Mouse (Mus musculus): ENCODE measurements around the gene Robo4. TPM values are rescaled to one million over a fixed set of nuclear protein-coding genes. Genes with fewer than 3 reads are reported as not detected.

Gene Robo4
- polyA plus RNA-seq, 1 experiment from 2014 or later, result 7.7 TPM

DNA sequence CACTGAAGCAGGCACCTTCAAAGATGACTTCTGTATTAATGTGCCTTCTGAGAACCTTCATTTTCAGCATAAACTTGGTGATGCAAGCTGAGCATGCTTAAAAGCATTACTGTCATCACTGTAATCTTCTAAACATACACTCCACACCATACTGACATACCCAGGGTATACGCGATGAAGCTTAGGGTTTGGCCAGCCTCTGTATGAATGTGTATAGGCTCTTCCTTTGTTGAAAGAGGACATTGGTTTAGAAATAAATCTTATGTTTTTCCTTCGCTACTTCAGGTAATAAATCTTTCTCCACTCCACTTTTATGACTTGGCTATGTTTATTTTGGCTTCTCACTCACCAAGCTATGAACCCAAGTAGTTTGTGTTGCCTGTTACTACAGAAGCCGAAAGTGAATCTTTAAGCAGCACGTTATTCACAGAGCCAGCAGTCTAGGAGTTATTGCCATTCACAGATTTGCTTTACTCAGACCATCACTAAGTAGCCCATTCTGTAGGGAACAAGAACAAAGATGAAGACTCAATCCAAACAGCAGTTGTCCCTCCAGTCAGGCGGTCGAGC is 30.4 kb upstream of the Robo4 start:
- H3K36me3 ChIP-seq, result no peaks in the 10 kb centered on the region

DNA sequence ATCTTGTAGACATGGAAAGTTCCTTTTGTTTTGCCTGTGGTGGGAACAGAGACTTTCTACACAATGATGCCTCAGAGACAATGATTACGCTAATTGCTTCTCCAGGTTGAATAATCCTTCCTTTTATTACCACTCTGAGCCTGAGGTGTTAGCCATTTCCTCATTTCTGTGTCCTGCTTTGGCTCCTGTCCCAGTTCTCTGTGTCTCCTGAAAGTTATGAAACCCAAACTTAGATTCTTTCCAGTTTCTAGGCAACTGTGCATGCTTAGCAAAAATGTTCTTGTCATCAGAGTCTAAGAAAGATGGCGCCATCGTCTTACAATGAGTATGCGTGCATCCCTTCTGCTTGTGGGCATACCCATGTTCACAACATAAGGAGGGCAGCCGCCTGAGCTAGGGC is 26.0 kb upstream of the Robo4 start:
- H3K4me3 ChIP-seq, result no peak overlapping the region
- no peak overlapping the region for H3K27ac ChIP-seq
- no peaks in the 10 kb centered on the region for H3K36me3 ChIP-seq
- WGBS, result 91% methylated on average over 5 of the region's 5 CpGs
- no peaks in the 10 kb centered on the region for H3K9me3 ChIP-seq
- DNase-seq (ENCODE audit: low spot score), result no peak
- no peaks in the 10 kb centered on the region for H3K4me1 ChIP-seq (replicated peaks)
- H3K27me3 ChIP-seq (ENCODE audit: insufficient read depth, poor library complexity, severe bottlenecking), result no peaks in the 10 kb centered on the region

More for the DNA sequence above, 30.4 kb upstream of the Robo4 start:
- 88% methylated on average over 7 of the region's 7 CpGs for WGBS
- H3K27me3 ChIP-seq (ENCODE audit: insufficient read depth, poor library complexity, severe bottlenecking), result no peaks in the 10 kb centered on the region
- no peaks in the 10 kb centered on the region for H3K4me1 ChIP-seq (replicated peaks)
- H3K9me3 ChIP-seq, result no peaks in the 10 kb centered on the region
- no peak overlapping the region for H3K4me3 ChIP-seq
- H3K27ac ChIP-seq, result no peak overlapping the region
- DNase-seq (ENCODE audit: low spot score), result no peak

DNA sequence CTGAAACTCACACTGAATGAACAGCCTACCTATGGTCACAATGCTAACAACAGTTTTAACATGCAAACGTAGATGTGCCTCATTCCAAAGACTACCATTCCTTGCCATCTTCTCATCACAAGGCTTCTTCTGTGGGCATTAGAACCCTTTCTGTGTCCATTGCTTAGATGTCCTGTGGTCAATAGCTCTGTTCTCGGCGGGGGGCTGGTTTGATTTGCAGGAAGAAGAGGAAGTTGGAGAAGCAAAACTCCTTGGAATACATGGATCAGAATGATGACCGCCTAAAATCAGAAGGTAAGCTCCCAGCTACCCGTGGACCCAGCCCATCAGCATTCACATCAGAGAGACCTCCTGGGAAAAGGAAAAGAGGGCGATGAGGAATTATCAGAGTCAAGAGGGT is 18.5 kb upstream of the Robo4 start:
- Histone ChIP-seq H3K36me3 (no peaks in the 10 kb centered on the region), H3K9me3 (no peaks in the 10 kb centered on the region), H3K4me3 (no peak overlapping the region), H3K27ac (no peak overlapping the region), H3K27me3 (ENCODE audit: insufficient read depth, poor library complexity, severe bottlenecking) (peaks cover 51% of the 10 kb centered on the region), H3K4me1 (replicated peaks) (peaks cover 10% of the 10 kb centered on the region)
- 91% methylated on average over 6 of the region's 6 CpGs for WGBS
- no peak for DNase-seq (ENCODE audit: low spot score)

DNA sequence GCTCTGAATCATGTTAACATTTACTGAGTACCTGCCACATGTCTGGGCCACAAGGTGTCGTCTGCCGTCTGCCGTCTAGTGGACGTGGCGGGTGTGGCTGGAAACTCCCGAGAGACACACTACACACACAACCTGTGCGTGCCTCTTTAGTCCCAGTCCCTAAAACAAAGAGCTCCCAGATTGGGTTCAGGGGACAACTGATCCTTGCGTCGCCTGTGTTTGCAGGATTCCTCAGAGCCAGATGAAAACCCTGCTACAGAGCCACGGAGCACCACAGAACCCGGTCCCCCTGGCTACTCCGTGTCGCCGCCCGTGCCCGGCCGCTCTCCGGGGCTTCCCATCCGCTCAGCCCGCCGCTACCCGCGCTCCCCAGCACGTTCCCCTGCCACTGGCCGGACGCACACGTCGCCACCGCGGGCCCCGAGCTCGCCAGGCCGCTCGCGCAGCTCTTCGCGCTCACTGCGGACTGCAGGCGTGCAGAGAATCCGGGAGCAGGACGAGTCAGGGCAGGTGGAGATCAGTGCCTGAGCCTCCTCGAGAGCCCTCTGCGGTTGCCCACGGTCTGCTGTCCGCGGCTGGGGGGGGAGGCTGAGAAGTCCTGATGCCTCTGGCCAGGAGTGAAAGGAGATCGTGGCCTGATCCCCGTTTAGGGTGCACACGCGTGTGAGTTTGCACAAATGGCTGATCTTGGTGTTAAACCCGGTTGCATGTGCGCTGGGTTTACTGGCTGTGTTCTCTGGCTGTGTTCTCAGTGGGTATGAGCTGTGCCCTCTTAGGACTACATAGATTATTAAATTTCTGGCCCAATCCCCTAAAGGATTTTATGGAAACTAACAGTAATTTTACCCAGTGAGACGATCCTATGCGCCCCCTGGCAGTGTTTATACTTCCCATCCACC is 17.2 kb upstream of the Robo4 start:
- DNase-seq (ENCODE audit: low spot score), result peak; percentile 67
- H3K36me3 ChIP-seq, result no peaks in the 10 kb centered on the region
- peak overlapping the region; percentile 51 for H3K4me3 ChIP-seq
- peak overlapping the region; percentile 79 for H3K27ac ChIP-seq
- no peaks in the 10 kb centered on the region for H3K9me3 ChIP-seq
- H3K27me3 ChIP-seq (ENCODE audit: insufficient read depth, poor library complexity, severe bottlenecking), result peaks cover 51% of the 10 kb centered on the region
- H3K4me1 ChIP-seq (replicated peaks), result peaks cover 10% of the 10 kb centered on the region
- WGBS, result 11% methylated on average over 54 of the region's 54 CpGs

DNA sequence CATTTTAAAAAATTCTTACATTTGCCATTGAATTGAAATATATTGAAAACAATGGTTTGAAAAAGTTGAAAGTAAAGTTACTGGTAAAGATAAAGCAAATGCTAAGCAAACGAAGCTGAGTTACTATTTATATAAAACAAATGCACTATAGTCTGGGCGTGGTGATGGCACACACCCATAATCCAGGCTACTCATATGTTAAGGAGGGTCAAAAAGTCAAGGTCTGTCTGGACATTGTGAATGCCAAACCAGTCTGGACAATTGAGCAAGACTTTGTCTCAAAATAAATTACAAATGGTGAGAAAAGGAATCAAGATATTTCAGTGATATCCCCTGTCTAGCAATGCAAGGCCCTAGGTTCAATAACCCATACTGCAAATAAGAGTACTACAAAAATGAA is 10.8 kb upstream of the Robo4 start:
- Histone ChIP-seq H3K4me3 (no peak overlapping the region), H3K36me3 (no peaks in the 10 kb centered on the region), H3K9me3 (no peaks in the 10 kb centered on the region), H3K27ac (no peak overlapping the region), H3K4me1 (replicated peaks) (0 out of 2 replicates have a peak, but pooled peaks cover 5% of the 10 kb centered on the region), H3K27me3 (ENCODE audit: insufficient read depth, poor library complexity, severe bottlenecking) (peaks cover 11% of the 10 kb centered on the region)
- 67% methylated on average over 2 of the region's 2 CpGs for WGBS
- DNase-seq (ENCODE audit: low spot score), result no peak

DNA sequence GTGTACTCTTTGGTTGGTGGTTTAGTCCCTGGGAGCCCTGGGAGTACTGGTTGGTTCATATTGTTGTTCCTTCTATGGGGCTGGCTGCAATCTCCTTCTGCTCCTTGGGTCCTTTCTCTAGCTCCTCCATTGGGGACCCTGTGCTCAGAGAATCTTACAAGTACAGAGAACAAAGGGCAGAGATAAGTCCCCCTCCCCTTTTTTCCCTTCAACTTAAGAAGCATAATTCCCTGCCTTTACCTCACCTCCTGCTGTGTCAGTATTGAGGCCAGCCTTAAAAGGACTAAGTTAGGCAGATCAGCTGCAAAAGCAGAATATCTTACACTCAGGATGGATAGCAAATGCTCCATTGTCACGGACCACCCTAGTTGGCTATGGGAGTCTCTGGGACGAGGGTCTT is 9.6 kb upstream of the Robo4 start:
- Histone ChIP-seq H3K36me3 (no peaks in the 10 kb centered on the region), H3K27me3 (ENCODE audit: insufficient read depth, poor library complexity, severe bottlenecking) (peaks cover 3% of the 10 kb centered on the region; the same call in 1 of the 2 replicates), H3K4me3 (no peak overlapping the region), H3K9me3 (no peaks in the 10 kb centered on the region), H3K4me1 (replicated peaks) (0 out of 2 replicates have a peak, but pooled peaks cover 5% of the 10 kb centered on the region), H3K27ac (no peak overlapping the region)
- DNase-seq (ENCODE audit: low spot score), result no peak
- 63% methylated on average over 2 of the region's 2 CpGs for WGBS

DNA sequence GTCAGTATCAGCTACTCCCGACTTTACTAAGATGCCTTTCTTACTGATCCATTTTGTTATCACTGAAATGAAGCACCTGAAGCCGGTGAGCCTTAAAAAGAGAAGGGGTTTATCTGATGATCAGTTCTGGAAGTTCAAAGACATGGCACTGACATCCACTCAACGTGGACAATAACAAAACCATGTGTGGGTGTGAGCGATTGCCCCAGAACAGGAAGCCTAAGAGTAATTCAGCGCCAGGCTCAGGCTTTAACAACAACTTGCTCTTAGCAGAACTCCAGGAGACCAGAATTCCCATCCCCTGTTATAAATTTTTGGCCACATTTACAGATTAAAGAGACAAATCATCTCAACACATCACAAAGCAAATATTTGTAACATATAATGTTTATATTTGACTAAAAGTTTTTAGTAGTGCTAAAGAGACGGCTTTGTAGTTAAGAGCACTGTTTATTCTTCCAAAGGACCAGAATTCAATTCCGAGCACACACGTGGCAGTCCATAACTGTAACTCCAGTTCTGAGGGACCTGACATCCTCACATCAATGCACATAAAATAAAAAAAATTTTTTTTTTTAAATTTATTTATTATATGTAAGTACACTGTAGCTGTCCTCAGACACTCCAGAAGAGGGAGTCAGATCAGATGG is 8.1 kb upstream of the Robo4 start:
- Histone ChIP-seq H3K27me3 (ENCODE audit: insufficient read depth, poor library complexity, severe bottlenecking) (no peaks in the 10 kb centered on the region), H3K4me3 (no peak overlapping the region), H3K36me3 (no peaks in the 10 kb centered on the region), H3K4me1 (replicated peaks) (0 out of 2 replicates have a peak, but pooled peaks cover 5% of the 10 kb centered on the region), H3K27ac (no peak overlapping the region), H3K9me3 (no peaks in the 10 kb centered on the region)
- WGBS, result 87% methylated on average over 8 of the region's 8 CpGs
- DNase-seq (ENCODE audit: low spot score), result no peak

DNA sequence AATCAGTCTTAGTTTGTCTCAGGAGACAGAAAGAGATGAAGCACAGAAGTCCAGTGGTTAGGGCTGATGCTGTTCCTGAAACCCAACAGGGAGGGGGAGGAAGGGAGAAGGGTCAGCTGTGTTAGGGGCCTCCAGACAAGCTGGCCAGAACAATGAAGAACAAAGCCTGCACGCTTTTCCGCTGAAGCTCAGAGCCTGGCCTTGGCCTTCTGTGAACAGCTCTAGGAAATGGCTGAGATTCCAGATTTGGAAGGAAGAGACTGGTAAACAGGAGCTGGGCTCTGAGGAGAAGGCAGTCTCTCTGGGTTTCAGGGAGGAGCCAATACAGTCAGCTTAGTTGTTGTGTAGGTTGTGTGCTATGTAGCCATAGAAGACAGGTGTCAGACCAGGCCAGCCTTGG is 1.1 kb upstream of the Robo4 start:
- Histone ChIP-seq H3K36me3 (no peaks in the 10 kb centered on the region), H3K9me3 (no peaks in the 10 kb centered on the region), H3K4me3 (no peak overlapping the region), H3K27me3 (ENCODE audit: insufficient read depth, poor library complexity, severe bottlenecking) (peaks cover 22% of the 10 kb centered on the region), H3K27ac (no peak overlapping the region), H3K4me1 (replicated peaks) (peaks cover 4% of the 10 kb centered on the region; the same call in 1 of the 2 replicates)
- no peak for DNase-seq (ENCODE audit: low spot score)
- WGBS, result 63% methylated on average over 2 of the region's 2 CpGs

DNA sequence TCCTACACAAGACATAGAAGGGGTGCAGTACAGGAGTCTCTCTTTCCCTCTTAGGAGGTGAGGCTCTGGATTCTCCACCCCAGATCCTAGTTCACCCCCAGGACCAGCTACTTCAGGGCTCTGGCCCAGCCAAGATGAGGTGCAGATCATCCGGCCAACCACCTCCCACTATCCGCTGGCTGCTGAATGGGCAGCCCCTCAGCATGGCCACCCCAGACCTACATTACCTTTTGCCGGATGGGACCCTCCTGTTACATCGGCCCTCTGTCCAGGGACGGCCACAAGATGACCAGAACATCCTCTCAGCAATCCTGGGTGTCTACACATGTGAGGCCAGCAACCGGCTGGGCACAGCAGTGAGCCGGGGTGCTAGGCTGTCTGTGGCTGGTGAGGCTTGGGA is 804 bp downstream of the Robo4 start:
- no peaks in the 10 kb centered on the region for H3K36me3 ChIP-seq
- peak overlapping the region; percentile 53; the same call in 1 of the 2 replicates for H3K27ac ChIP-seq
- 92% methylated on average over 7 of the region's 7 CpGs for WGBS
- no peaks in the 10 kb centered on the region for H3K9me3 ChIP-seq
- H3K27me3 ChIP-seq (ENCODE audit: insufficient read depth, poor library complexity, severe bottlenecking), result peaks cover 32% of the 10 kb centered on the region
- H3K4me1 ChIP-seq (replicated peaks), result peaks cover 4% of the 10 kb centered on the region; the same call in 1 of the 2 replicates
- no peak for DNase-seq (ENCODE audit: low spot score)
- H3K4me3 ChIP-seq, result 0 out of 2 replicates have a peak overlapping the region, but pooled peaks have one; percentile 5

DNA sequence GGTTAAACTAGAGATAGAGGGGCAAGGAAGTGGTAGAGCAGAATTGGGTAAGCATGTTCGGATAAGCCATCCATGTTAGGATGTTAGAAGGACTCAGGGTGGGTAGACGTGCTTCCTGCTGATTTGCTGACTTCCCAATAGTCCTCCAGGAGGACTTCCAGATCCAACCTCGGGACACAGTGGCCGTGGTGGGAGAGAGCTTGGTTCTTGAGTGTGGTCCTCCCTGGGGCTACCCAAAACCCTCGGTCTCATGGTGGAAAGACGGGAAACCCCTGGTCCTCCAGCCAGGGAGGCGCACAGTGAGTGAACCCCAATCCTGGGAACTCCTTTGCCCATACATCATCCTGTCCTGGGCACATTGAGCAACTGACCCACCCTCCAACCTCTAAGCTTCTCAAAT is 1.3 kb downstream of the Robo4 start:
- Histone ChIP-seq H3K4me3 (no peak overlapping the region), H3K36me3 (no peaks in the 10 kb centered on the region), H3K27ac (no peak overlapping the region), H3K9me3 (no peaks in the 10 kb centered on the region), H3K27me3 (ENCODE audit: insufficient read depth, poor library complexity, severe bottlenecking) (peaks cover 37% of the 10 kb centered on the region), H3K4me1 (replicated peaks) (peaks cover 8% of the 10 kb centered on the region)
- 87% methylated on average over 7 of the region's 7 CpGs for WGBS
- DNase-seq (ENCODE audit: low spot score), result no peak

DNA sequence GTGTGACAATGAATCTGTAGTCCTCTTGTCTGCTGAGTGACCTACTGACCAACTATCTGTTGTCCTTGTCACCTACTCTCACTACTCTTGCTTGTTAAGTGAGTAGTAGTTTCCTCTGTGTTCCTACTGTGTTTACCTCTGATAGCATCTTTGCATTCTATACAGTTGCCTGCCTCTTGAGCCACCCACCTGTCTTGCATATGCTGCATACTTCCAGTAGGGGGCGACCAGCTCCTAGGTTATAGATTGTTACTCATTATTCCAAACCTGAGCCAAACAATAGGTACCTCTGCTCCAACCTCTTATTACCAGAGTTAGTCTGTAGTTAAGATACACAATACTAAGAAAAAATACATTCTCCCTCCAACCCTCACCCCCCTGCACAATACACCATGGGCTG is 4.7 kb downstream of the Robo4 start:
- Histone ChIP-seq H3K4me1 (replicated peaks) (peaks cover 13% of the 10 kb centered on the region), H3K27me3 (ENCODE audit: insufficient read depth, poor library complexity, severe bottlenecking) (peaks cover 45% of the 10 kb centered on the region), H3K4me3 (no peak overlapping the region), H3K9me3 (no peaks in the 10 kb centered on the region), H3K36me3 (no peaks in the 10 kb centered on the region), H3K27ac (no peak overlapping the region)
- DNase-seq (ENCODE audit: low spot score), result no peak
- 3% methylated on average over 1 of the region's 1 CpGs for WGBS

DNA sequence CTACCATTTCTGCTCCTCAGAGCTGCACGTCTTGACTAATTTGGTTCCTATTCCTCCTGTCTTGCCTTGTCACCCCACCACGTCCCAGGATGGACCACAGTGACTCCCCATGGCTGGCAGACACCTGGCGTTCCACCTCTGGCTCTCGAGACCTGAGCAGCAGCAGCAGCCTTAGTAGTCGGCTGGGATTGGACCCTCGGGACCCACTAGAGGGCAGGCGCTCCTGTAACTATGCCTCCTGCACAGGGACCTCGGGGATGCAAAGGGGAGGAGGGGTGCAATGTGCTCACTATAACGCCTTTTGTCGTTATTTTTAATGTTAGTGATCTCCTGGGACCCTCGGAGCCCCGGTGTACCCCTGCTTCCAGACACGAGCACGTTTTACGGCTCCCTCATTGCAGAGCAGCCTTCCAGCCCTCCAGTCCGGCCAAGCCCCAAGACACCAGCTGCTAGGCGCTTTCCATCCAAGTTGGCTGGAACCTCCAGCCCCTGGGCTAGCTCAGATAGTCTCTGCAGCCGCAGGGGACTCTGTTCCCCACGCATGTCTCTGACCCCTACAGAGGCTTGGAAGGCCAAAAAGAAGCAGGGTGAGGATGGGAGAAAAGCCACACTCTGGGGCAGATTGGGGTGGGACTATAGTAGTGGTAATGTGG is 6.3 kb downstream of the Robo4 start:
- Histone ChIP-seq H3K4me3 (peak overlapping the region; percentile 31), H3K9me3 (no peaks in the 10 kb centered on the region), H3K27me3 (ENCODE audit: insufficient read depth, poor library complexity, severe bottlenecking) (peaks cover 36% of the 10 kb centered on the region), H3K36me3 (no peaks in the 10 kb centered on the region), H3K27ac (no peak overlapping the region), H3K4me1 (replicated peaks) (peaks cover 9% of the 10 kb centered on the region)
- WGBS, result 14% methylated on average over 19 of the region's 19 CpGs
- peak; percentile 30 for DNase-seq (ENCODE audit: low spot score)

Measured in hindbrain, embryonic 10.5 days (tissue).